Mouse (Mus musculus) MN1 (cell line): ENCODE data around the gene Stk39.

Source experiments
- DNase-seq: peaks from one replicate; pipeline ENCODE4 v3.0.0-alpha.2; 2016; ENCODE audit warnings: low spot score

Stk39 gene

DNA sequence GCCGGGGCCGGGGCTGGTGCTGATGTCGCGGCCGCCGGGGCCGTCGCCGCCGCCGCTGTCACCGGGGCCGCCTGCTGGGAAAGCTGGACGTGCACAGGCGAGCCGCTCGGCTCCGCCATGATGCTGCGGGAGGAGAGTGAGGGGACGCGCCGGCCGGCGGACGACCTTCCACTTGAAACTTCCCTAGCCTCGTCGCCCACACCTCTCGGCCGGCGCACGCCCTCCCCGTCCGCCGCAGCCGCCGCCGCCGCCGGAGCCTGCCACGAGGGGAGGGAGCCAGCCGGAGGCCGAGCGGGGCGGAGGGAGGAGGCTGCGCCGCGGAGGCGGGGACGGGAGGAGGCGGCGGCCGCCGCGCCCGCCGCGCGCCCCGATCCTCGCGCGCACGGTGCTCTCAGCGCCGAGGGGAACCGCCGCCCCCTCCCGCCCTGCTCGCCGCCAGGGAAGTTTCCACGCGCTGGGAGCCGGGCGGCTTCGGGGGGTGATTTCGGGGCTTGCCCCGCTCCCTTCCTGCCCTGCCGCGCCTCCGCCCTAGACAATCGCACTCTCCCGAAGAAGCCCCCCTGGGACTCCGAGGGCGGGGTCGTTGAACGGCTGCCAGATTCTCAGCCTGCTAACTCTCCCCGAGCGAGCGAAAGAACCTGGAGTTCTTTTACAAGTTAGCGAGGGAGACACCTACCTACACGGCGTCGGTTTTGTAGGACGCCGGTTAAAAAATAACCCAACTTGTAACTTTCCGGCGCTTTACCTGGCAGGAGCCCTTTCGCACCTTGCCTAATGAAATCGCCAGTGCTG, at the start of gene Stk39:
Gene Stk39 (minus strand): TSS at position 510 of the 792 bp plus-strand sequence.
- DNase-seq, result peak; percentile 28

DNA sequence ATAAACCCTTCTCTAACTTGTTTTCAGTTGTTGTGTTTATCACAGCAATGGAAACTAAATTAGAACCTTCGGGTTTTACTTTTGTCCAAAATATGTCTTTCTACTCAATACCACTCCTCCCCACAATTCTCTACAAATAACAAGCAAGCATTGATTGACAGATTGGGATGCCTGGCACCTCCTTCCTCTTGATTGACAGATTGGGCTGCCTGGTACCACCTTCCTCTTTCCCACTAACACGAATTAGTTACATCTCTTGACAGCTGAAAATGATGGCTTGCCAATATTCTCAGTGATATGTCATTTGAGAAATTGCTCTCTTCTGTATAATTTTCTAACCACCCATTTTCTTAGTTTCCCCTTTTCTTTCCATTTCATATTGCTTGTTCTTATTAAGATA, 43.3 kb upstream of the Stk39 start:
- DNase-seq, result no peak

DNA sequence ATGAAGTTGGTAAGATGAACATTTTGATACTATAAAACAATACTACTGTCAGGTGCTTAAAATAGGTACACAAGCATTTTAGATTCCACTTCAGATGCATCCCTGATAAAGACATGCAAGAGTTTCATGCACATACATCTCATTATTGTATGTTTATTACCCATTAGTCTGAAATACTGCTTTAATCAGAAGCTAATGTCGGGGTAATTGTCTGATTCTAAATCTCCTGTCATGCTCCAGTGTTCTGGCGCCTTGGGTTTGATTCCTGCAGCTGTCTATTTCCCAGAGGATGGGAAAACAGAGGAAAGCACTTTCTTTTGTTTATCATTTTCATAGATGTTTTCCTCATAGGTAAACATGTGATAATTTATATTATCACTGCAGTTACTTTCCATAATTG, 31.1 kb upstream of the Stk39 start:
- DNase-seq, result no peak

DNA sequence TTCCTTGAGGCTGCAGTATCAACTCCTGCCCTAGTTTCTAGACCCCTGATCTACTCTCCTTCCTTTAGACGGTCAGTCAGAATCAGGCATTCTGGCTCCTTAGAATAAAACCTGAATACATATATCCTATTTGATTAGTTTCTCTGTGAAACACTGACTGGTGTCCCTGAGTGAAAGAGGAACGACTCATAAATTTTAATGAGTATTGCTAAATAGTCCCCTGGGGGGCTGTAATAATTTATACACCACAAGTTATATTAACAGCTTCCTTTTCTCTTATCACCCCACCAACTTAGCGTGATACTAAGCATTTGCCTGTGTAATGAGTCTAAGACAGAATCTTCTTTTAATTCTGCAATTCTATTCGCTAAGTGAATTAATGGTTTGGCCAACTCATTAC, 30.7 kb upstream of the Stk39 start:
- no peak for DNase-seq

DNA sequence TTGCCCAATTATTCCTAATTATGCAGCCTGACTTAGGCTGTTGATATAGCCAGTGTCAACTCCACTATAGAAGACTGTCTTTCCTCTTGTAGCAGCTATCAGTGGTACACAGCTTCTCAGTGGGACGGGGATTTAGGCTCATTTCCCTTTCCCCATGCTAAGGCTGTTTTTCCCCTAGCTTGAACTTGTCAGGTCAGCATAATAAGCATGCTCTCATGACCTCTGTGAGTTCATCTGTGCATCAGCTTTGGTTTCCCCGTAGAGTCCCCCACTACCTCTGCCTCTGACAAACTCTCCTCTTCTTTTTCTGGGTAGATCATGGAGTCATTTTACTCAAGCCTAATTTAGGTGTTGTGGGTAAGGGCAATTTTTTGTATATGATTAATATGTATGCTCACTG, 30.2 kb upstream of the Stk39 start:
- DNase-seq, result no peak

DNA sequence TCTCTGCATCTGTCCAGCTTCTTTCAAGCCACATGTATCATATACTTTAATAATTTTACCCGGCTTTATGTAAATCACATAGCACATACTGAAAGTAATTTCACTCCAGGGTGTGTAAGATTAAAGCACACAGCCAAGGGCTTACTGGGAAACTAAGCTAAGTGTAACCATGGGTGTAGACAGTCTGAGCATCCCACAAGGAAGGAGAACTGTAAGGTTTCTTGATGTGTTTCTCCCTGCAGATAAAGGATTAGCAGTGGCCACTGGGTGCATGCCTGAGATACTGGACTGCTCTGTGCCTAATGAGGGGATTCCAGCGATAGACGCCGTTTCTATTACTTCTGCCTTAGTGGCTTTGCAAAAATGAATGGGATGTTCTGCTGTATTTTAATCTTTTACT, 14.2 kb upstream of the Stk39 start:
- DNase-seq, result no peak

DNA sequence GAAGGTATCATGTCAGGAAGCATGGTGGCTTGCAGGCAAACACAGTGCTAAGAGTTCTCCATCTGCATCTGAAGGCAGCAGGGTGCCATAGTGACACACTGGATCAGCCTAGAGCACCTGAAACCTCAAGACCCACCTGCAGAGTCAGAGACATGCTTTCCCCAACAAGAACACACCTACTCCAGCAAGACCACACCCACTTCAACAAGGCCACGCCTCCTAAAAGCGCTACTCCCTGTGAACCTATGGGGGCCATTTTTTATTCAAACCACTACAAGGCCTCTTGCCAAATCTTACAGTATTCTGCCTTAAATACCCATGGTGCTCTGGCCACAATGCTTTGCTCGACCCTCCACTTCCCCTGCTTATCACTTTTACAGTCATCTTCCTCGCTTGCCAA, 13.1 kb upstream of the Stk39 start:
- no peak for DNase-seq

DNA sequence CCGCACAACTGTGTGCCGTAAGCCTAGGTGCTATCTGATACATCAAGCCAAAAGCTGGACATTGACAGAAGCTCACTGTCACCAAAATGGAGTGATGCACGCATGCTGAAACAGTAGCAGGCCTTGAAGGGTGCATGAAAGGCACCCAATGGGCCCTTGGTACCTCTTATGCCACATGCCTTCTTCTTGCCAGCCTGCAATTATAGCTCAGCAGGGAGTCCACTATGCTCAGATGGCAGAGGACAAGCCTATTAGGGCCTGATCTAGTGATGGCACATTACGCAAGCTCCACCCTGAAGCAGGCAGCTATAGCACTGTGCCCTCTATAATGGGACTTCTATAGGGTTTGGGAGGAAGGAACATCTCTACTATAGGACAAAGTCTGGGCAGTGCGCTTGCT, 10.8 kb upstream of the Stk39 start:
- DNase-seq, result no peak

DNA sequence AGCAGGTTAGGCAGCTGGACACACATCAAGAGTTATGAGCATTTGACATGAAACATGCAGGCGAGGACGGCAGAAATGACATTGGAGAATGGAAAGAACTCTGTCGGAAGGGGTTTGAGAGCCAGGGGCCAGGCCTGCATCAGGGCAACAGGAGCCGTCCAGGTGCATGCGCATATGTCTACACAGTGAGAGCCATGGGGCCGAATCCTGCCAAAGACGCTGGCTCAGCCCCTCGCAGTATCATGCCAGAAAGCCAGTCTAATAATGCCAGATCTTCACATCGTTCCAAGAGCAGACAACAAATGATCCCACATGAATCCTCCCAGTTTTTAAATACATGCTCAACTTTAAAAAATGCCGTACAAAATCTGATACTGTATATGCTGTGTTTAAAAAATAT, 7.8 kb upstream of the Stk39 start:
- no peak for DNase-seq

DNA sequence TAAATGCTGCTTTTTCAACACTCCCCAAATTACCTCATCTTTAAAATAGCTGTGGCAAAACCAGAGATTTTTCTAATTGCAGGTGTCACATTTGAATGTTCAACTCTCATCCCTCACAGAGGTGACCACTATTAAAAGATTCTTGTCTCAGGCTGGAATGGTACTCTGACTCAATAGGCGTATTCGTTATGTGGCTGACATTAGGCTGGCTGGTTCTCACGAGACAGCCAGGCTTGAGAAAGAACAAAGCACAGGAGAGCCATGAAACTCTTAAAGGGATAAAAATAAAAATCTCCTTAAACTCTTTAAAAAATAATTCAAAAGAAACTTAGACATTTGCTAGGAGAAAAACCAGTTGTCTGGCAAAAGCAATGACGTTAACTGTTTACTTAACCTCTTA, 853 bp upstream of the Stk39 start:
- DNase-seq, result no peak

DNA sequence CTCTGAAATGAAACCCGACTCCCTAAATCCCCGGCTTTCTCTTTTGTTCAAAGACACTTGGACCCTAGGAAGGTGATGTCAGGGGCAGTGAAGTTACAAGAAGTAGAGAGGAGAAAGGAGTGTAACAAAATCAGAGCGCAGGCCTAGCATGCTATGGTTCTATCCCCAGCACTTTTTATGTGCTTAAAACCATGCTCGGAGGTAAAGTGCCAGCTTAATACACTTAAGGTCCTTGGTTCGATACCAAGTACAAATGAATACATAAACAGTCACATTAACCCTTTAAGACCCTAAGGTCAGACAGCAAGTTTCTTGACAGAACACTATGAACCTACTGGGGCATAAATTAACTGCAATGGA, 463 bp upstream of the Stk39 start:
- no peak for DNase-seq

DNA sequence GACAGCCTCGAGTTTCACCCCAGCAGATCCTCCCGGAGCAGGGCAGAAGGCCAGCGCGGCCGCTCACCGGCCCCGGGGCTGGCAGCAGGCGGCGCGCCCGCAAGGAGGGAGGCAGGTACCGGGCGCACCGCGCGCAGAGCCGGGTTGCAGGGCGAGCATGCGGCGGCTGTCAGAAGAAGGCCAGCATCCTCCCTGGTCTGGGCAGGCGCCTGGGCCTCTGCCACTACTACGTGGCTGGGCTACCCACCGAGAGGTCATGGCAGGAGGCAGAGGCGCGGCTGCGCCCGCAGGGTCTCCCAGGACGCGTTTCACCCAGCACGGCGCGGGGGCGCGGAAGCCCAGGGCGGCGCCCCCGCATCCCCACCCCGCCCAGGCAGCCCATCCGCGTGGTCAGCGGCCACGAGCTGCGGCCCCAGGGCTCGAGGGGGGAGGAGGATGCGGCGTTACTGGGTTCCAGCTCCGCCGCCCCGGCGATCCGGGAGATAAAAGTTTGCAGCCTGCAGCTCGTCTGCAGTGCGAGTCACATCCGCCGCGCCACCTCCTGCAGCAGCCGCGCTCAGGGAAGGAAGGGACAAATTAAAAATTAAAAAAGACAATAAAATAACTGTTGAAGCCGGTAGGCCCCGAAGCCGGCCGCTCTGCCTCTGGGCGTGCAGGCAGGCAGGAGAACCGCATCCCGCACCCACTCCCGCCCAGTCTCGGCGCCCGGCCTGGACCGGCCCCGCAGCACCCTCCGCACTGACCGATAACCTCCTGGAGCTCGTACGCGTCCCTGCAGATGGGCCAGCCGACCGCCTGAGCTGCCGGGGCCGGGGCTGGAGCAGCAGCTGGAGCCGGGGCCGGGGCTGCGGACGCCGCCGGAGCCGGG, 943 bp downstream of the Stk39 start:
- peak; percentile 8 for DNase-seq

DNA sequence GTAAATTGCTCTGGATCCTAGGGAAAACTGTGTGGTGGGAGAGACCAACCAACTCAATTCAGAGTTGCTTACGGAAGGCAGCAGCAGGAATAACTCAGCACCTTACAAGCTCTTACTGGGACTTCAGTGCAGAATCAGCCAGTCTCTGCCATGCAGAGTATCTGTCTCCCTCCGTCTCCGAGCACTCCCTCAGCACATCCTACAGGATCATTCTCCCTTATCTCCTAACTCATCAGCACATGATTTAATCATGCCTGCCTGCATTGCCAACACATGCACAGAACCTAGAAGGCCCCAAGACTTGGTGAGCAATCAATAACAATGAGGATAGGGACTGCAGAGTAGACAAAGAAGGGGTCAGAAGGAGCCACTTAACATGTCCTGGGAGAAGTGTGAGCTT, 2.6 kb downstream of the Stk39 start:
- no peak for DNase-seq

DNA sequence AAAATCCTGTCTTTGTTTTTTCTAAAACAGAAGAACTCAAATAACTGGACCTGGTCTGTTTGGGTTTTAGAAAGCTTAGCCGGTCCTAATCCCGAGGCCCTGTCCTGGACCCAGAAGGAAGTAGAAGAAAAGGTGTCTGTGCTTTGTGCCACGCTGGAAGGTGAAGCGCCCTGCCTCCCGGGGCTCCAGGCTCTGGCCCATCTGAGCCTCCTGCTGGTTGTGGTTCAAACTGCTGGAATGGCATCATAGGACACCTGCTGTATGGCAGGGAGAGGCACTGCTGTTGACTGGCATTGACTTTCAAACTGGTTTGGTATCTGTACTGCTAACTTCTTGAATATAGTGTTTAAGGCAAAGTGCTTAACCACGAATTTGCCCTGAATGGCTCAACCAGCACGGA, 3.4 kb downstream of the Stk39 start:
- no peak for DNase-seq

DNA sequence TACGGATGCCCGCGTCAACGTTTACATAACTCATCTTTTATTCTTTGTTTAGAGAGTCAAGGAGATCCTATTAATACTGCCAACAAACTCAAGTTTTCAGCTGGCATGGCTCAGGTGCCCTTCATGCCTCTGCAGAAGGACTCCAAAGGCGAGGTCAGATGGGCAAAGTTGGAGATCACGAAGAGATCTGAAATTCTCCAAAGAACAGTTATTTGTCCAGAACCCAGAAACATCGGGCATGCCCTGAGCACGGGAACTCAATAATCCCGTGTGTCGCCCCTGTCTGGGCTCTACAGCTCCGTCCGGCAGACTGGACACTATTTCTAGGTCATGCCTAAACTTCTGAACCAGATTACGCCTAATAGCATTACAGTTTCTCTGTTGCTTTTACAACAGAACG, 3.8 kb downstream of the Stk39 start:
- DNase-seq, result no peak

DNA sequence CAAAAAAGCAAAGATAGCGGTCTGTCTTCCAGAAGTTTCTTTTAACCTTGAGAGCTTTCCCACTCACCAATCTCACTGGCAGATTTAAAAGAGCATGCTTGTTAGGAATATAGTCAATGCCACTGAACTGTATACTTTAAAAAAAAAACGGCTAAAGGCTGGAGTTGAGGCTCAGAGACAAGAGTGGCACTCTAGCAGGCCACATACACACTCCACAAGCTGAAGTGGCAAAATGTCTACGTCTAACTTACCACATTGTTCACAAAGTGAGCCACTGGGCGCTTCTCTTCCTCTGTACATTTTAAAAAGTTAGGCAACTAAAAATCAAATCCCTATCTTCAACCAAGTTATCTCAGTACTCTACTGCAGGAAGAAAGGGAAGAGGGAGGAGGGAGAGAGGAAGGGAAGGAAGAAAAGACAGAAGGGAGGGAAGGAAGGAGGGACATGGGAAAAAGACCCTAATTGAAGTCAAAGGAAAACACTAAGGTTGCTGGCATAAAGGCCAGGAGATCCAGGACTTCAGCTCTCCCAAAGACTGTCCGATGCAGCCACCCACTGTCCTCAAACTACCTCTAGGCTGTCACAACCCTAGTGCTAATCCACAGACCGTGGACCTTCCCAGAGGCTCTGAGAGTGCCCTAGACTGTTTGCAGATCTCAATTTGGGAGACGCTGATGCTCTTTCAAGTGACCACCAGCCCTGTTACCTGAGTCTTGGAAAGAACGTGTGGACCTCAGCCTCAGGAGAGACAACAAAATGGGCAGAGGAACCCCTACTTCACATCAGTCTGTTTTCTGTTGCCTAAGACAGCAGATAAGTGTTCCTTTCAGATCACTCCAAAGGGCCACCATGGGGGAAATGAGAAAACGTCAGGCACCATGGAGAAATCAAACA, 4.7 kb downstream of the Stk39 start:
- DNase-seq, result no peak

DNA sequence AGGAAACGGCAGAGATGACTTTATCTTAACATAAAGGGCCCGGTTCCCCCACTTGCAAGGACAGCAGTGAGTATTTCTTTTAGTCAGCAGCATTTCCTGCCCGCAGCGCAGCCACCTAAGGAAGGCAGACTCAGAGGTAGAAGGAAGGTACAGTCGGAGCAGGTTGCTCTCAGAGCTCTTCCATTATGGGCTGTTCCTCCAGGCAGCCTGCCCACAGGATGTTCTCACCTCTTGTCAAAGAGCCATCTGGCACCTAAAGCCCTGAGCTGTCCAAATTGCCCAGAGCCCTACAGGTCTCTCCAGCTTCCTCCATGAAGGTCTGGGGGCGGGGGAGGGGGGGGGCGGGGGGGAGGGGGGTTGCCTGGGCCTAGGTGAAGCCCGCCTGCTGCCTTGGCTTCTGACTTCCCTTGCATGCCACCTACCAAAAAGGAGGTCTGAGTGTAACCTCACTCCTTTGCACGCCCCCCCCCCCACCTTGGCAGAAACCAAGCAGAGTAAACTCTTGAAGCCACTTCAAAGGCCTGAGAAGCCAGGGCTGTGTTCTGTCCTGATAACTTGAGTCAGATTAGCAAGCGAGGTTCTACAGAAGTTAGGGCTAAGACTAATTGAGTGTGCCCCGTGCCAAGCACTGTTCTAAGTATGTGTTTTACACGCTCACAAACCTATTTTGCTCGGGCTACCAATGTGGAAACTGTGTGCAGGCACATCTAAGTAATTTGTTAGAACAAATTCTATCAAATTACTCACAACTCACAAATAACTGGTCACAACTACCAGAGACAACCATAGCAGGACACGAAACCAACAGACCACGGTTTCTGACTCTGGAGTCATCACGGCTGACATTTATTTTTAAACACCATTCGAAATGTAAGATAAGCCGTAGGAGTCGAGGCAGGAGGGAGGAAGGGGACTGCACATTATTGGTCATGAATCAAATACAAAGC, 5.7 kb downstream of the Stk39 start:
- DNase-seq, result no peak

DNA sequence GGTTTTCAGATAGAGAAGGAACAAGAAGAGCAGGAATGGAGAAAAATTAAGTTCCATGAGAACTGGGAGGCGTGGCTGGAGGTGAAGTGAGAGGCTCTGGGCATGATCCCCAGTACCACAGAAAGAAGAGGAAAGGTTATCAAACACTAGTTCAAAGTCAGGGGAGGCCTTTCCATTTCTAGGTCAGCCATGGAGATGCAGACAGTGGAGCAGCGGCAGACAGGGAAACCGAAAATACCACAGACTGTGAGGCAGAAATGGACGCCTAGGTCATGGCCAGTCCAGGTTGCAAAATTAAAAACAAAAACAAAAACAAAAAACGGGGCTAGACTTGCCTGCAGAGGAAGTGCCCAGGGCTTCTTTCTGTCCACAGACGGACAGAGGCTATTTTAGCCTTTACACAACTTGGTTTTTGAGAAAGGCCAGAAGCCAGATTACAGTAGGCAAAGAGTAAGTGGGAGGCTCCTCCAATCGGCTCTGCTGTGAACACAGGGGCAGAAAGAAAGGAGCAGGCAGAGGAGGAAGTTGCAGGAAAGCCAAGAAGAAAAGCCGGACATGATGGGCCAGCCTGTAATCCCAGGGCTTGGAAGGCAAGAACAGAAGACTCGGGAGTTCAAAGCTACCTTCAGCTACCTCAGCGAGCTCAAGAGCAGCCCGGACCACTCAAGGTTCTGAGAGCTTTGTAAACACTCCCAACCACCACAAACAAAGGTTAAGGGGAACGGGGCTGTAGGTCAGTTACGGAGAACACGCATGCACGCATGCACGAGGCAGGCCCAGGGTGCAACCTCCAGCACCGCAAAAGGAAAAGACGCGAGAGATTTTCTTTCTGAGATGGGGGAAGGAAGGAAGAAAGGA, 6.6 kb downstream of the Stk39 start:
- no peak for DNase-seq

DNA sequence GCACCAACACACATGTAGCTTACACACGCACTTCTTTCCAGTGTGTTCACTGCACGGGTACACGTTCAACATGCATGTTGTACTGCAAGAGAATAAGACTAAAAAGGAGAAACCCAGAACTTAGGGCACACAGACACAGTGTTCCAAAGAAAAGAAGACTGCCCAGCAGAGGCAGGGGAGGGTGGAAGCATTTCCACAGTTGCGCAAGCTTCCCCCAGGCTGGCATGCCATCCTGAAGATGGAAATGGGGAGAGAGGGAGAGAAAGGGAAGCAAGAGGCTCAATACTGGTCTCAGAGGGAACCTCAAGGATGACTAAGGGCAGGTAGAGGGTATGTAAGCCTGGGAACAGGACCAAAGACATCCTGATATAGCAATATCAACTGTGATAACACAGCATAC, 7.6 kb downstream of the Stk39 start:
- DNase-seq, result no peak

DNA sequence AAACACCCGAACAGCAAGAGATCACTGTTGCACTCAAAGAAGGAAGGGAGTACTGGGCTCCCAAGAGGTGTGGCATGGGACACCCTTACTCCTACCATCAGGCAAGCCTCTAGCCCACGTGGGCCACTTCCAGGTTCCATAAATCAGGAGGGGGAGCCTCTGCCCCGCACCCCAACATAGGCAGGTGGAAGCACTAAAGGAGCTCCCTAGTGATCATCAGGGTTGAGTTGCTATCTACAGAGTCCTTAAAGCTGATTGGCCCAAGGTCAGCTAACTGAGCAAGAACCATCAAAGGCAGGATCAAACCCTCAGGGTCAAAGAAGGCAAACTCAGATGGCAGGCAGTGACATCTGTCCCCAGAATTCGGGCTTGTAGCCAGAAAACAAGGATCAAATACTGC, 8.3 kb downstream of the Stk39 start:
- DNase-seq, result no peak
